Mouse (Mus musculus) lung, embryonic 16.5 days (tissue): ENCODE measurements around the gene Ttll11. TPM values are rescaled to one million over a fixed set of nuclear protein-coding genes. Genes with fewer than 3 reads are reported as not detected.

Experiments
- ATAC-seq: fragments of 200-750 bp; cut with Nextera tagmentation; 2 replicates; pipeline ENCODE4 v1.8.0; 2017; ENCODE audit warnings: low read depth, mild to moderate bottlenecking, moderate library complexity
- H3K27ac ChIP-seq: fragments of 300-500 bp; sonication (generic); 2 replicates; pipeline ENCODE4 v1.5.1; 2014; ENCODE audit warnings: mild to moderate bottlenecking, control low read depth, low read length
- H3K27me3 ChIP-seq: fragments of 300-500 bp; sonication (generic); 2 replicates; pipeline ENCODE4 v1.6.1; 2014; ENCODE audit warnings: low read depth, low read length, mixed read lengths; ENCODE audit not compliant: control insufficient read depth, insufficient read depth
- H3K36me3 ChIP-seq: fragments of 300-500 bp; sonication (generic); 2 replicates; pipeline ENCODE4 v1.6.1; 2014; ENCODE audit warnings: low read length; ENCODE audit not compliant: control insufficient read depth, insufficient read depth
- H3K4me1 ChIP-seq: fragments of 300-500 bp; sonication (generic); replicated peaks from 2 replicates; pipeline ENCODE4 v1.6.1; 2014; ENCODE audit warnings: low read length, mixed read lengths; ENCODE audit not compliant: control insufficient read depth, insufficient read depth
- H3K4me2 ChIP-seq: fragments of 300-500 bp; sonication (generic); 2 replicates; pipeline ENCODE4 v1.6.1; 2014; ENCODE audit warnings: low read depth, low read length, control low read depth
- H3K4me3 ChIP-seq: fragments of 300-500 bp; sonication (generic); 2 replicates; pipeline ENCODE4 v1.5.1; 2014; ENCODE audit warnings: mild to moderate bottlenecking, low read length, control low read depth
- H3K9ac ChIP-seq: fragments of 300-500 bp; sonication (generic); 2 replicates; pipeline ENCODE4 v1.6.1; 2014; ENCODE audit warnings: low read length, control low read depth
- H3K9me3 ChIP-seq: fragments of 300-500 bp; sonication (generic); 2 replicates; pipeline ENCODE4 v1.6.1; 2016; ENCODE audit warnings: low read length; ENCODE audit not compliant: control insufficient read depth
- WGBS: fragments of 180-500 bp; shearing (Covaris S2); extraction: QIAGEN DNeasy Blood & Tissue Kit; methylation state at CpG from one replicate; pipeline ENCODE4 v1.1.7; 2014; 5-methylcytosine and 5-hydroxymethylcytosine counted together
- polyA plus RNA-seq: library from polyadenylated mRNA; unstranded; fragments of >200 nt; fragmentation: Nextera tagmentation; extraction: Ambion mirVana; gene quantifications from 2 replicates; pipeline ENCODE4 v1.2.1, GENCODE M21; 2015

The Ttll11 gene
- polyA plus RNA-seq, 1 experiment from 2014 or later, result 0.55 TPM

GRCm38 (mm10) chr2:35746638-35747037 lies 233.1 kb downstream of the Ttll11 start:
- Histone ChIP-seq H3K4me2 (no peak overlapping the region), H3K27me3 (no peaks in the 10 kb centered on the region), H3K36me3 (no peaks in the 10 kb centered on the region), H3K4me3 (no peak overlapping the region), H3K9ac (no peak overlapping the region), H3K27ac (no peak overlapping the region), H3K9me3 (no peaks in the 10 kb centered on the region), H3K4me1 (peaks cover 16% of the 10 kb centered on the region)
- 41% methylated on average over 3 of the region's 7 CpGs for WGBS
- ATAC-seq, result no peak

- Histone ChIP-seq H3K4me3 (no peak overlapping the region), H3K27ac (no peak overlapping the region), H3K9me3 (no peaks in the 10 kb centered on the region), H3K4me2 (no peak overlapping the region), H3K4me1 (peaks cover 11% of the 10 kb centered on the region), H3K9ac (no peak overlapping the region), H3K36me3 (no peaks in the 10 kb centered on the region), H3K27me3 (no peaks in the 10 kb centered on the region)
- no peak for ATAC-seq
- whole genome bisulfite sequencing, result 87% methylated on average over 10 of the region's 10 CpGs
Measured at GRCm38 (mm10) chr2:35745876-35746275, 233.8 kb downstream of the Ttll11 start.

GRCm38 (mm10) chr2:35739669-35740254 lies 240.0 kb downstream of the Ttll11 start:
- no peak overlapping the region for H3K27ac ChIP-seq
- whole genome bisulfite sequencing, result 39% methylated on average over 13 of the region's 13 CpGs
- H3K9me3 ChIP-seq, result peaks cover 3% of the 10 kb centered on the region; the same call in 1 of the 2 replicates
- H3K27me3 ChIP-seq, result no peaks in the 10 kb centered on the region
- H3K4me2 ChIP-seq, result peak overlapping the region; percentile 28
- no peak overlapping the region for H3K4me3 ChIP-seq
- H3K36me3 ChIP-seq, result no peaks in the 10 kb centered on the region
- peaks cover 4% of the 10 kb centered on the region; the same call in 1 of the 2 replicates for H3K4me1 ChIP-seq
- H3K9ac ChIP-seq, result no peak overlapping the region
- 0 out of 2 replicates have a peak, but pooled peaks have one; percentile 26 for ATAC-seq

- no peak overlapping the region for H3K9ac ChIP-seq
- H3K36me3 ChIP-seq, result no peaks in the 10 kb centered on the region
- H3K4me2 ChIP-seq, result no peak overlapping the region
- H3K27me3 ChIP-seq, result no peaks in the 10 kb centered on the region
- H3K4me3 ChIP-seq, result no peak overlapping the region
- WGBS, result 70% methylated on average over 7 of the region's 7 CpGs
- no peak for ATAC-seq
- H3K27ac ChIP-seq, result no peak overlapping the region
- peaks cover 4% of the 10 kb centered on the region; the same call in 1 of the 2 replicates for H3K9me3 ChIP-seq
- peaks cover 4% of the 10 kb centered on the region; the same call in 1 of the 2 replicates for H3K4me1 ChIP-seq
Measured at GRCm38 (mm10) chr2:35737467-35738027, 242.2 kb downstream of the Ttll11 start.

GRCm38 (mm10) chr2:35736061-35736460 lies 243.7 kb downstream of the Ttll11 start:
- Histone ChIP-seq H3K4me3 (no peak overlapping the region), H3K27ac (no peak overlapping the region), H3K4me2 (no peak overlapping the region), H3K27me3 (no peaks in the 10 kb centered on the region), H3K36me3 (no peaks in the 10 kb centered on the region), H3K9ac (no peak overlapping the region), H3K4me1 (peaks cover 7% of the 10 kb centered on the region), H3K9me3 (peaks cover 4% of the 10 kb centered on the region; the same call in 1 of the 2 replicates)
- no peak for ATAC-seq
- WGBS, result 70% methylated on average over 2 of the region's 2 CpGs

GRCm38 (mm10) chr2:35735001-35735400 lies 244.7 kb downstream of the Ttll11 start:
- H3K4me1 ChIP-seq, result peaks cover 10% of the 10 kb centered on the region
- no peak overlapping the region for H3K4me3 ChIP-seq
- WGBS, result 99% methylated on average over 2 of the region's 2 CpGs
- no peak overlapping the region for H3K9ac ChIP-seq
- H3K27ac ChIP-seq, result no peak overlapping the region
- no peak for ATAC-seq
- H3K27me3 ChIP-seq, result no peaks in the 10 kb centered on the region
- no peaks in the 10 kb centered on the region for H3K36me3 ChIP-seq
- no peak overlapping the region for H3K4me2 ChIP-seq
- peaks cover 4% of the 10 kb centered on the region; the same call in 1 of the 2 replicates for H3K9me3 ChIP-seq

- Histone ChIP-seq H3K36me3 (peaks cover 16% of the 10 kb centered on the region), H3K4me3 (no peak overlapping the region), H3K9ac (no peak overlapping the region; the same call in 1 of the 2 replicates), H3K4me1 (peaks cover 23% of the 10 kb centered on the region), H3K4me2 (no peak overlapping the region), H3K9me3 (peaks cover 4% of the 10 kb centered on the region; the same call in 1 of the 2 replicates), H3K27me3 (no peaks in the 10 kb centered on the region), H3K27ac (peak overlapping the region; percentile 52)
- no peak for ATAC-seq
- 49% methylated on average over 18 of the region's 18 CpGs for WGBS
Measured at GRCm38 (mm10) chr2:35731671-35732449, 247.9 kb downstream of the Ttll11 start.

GRCm38 (mm10) chr2:35729077-35730065 lies 250.3 kb downstream of the Ttll11 start:
- H3K4me2 ChIP-seq, result no peak overlapping the region

More at GRCm38 (mm10) chr2:35729077-35730065, 250.3 kb downstream of the Ttll11 start:
- 45% methylated on average over 16 of the region's 16 CpGs for whole genome bisulfite sequencing
- peak; percentile 81 for ATAC-seq
- peaks cover 20% of the 10 kb centered on the region for H3K36me3 ChIP-seq
- H3K4me3 ChIP-seq, result no peak overlapping the region
- peak overlapping the region; percentile 67; the same call in 1 of the 2 replicates for H3K27ac ChIP-seq
- H3K4me1 ChIP-seq, result peaks cover 23% of the 10 kb centered on the region
- H3K9me3 ChIP-seq, result no peaks in the 10 kb centered on the region
- no peaks in the 10 kb centered on the region for H3K27me3 ChIP-seq
- peak overlapping the region; percentile 45; the same call in 1 of the 2 replicates for H3K9ac ChIP-seq
